Mouse (Mus musculus) left cerebral cortex, adult 2 months (tissue): ENCODE measurements at regions not wholly inside any gene's neighbourhood (a gene's known extent, or its start where the extent isn't known, plus 50 kb on each side); places are given as distances from the start of the nearest gene placed in this dataset.

Source experiments
- DNase-seq, 2 experiments: peaks; one replicate each; pipeline ENCODE4 v3.0.0; 2021 to 2022; ENCODE audit warnings: low spot score in 2 of 2, mixed read lengths in 1 of 2; ENCODE audit errors: extremely low spot score in 1 of 2
- H3K27ac ChIP-seq: fragments of 200-600 bp; 2 replicates; pipeline ENCODE4 v1.8.1; 2022
- H3K4me3 ChIP-seq: fragments of 200-600 bp; 2 replicates; pipeline ENCODE4 v1.8.1; 2022
- CTCF ChIP-seq: fragments of 200-600 bp; IDR thresholded peaks from 2 replicates; pipeline ENCODE4 v1.8.1; 2022; ENCODE audit warnings: antibody characterized with exemption, mild to moderate bottlenecking, moderate library complexity
- intact Hi-C: fragments of 180-260 bp; cut with DNase I; formaldehyde crosslinking; loops from one replicate; pipeline ENCODE4 v1.15.1; 2025

GRCm38 (mm10) chr15:63662183-63662582 lies 182.8 kb downstream of the Gsdmc2 start:
- no peak for TF ChIP-seq CTCF
- Histone ChIP-seq H3K4me3 (no peak overlapping the region), H3K27ac (no peak overlapping the region)
- intact Hi-C loops = no loop called here
- DNase-seq = no peak

- intact Hi-C loops = no loop called here
- no peak overlapping the region for H3K4me3 ChIP-seq
- TF ChIP-seq CTCF = no peak
- H3K27ac ChIP-seq = no peak overlapping the region
- DNase-seq = no peak
Observed at GRCm38 (mm10) chr15:63658031-63658521, 186.9 kb downstream of the Gsdmc2 start.

GRCm38 (mm10) chr15:63652216-63652961 lies 192.6 kb downstream of the Gsdmc2 start:
- peak; percentile 88 for TF ChIP-seq CTCF
- intact Hi-C loops = loop anchor here (1.0 kb wide), 1 partner anchor 1669 kb away; no protein-coding TSS in a partner anchor
- DNase-seq = peak; percentile 76 to 87
- Histone ChIP-seq H3K27ac (no peak overlapping the region), H3K4me3 (no peak overlapping the region)

GRCm38 (mm10) chr15:63651120-63651519 lies 193.9 kb downstream of the Gsdmc2 start:
- DNase-seq = no peak
- intact Hi-C loops = no loop called here
- TF ChIP-seq CTCF = no peak
- no peak overlapping the region for H3K27ac ChIP-seq
- no peak overlapping the region for H3K4me3 ChIP-seq

GRCm38 (mm10) chr15:63648142-63648989 lies 196.6 kb downstream of the Gsdmc2 start:
- intact Hi-C loops = no loop called here
- Histone ChIP-seq H3K4me3 (no peak overlapping the region), H3K27ac (no peak overlapping the region)
- no peak for DNase-seq
- no peak for TF ChIP-seq CTCF

- no peak for DNase-seq
- intact Hi-C loops = no loop called here
- no peak for TF ChIP-seq CTCF
Observed at GRCm38 (mm10) chr15:63624814-63625213, 220.2 kb downstream of the Gsdmc2 start.

GRCm38 (mm10) chr15:63624249-63624648 lies 220.7 kb downstream of the Gsdmc2 start:
- no peak overlapping the region for H3K4me3 ChIP-seq
- intact Hi-C loops = no loop called here
- DNase-seq = no peak

More at GRCm38 (mm10) chr15:63624814-63625213, 220.2 kb downstream of the Gsdmc2 start:
- H3K27ac ChIP-seq = no peak overlapping the region
- H3K4me3 ChIP-seq = no peak overlapping the region

GRCm38 (mm10) chr15:63616506-63617208 lies 228.3 kb downstream of the Gsdmc2 start:
- TF ChIP-seq CTCF = no peak
- intact Hi-C loops = no loop called here
- H3K27ac ChIP-seq = no peak overlapping the region
- no peak for DNase-seq
- no peak overlapping the region for H3K4me3 ChIP-seq

More at GRCm38 (mm10) chr15:63624249-63624648, 220.7 kb downstream of the Gsdmc2 start:
- no peak for TF ChIP-seq CTCF
- H3K27ac ChIP-seq = no peak overlapping the region

GRCm38 (mm10) chr15:63614191-63614590 lies 230.8 kb downstream of the Gsdmc2 start:
- TF ChIP-seq CTCF = no peak
- intact Hi-C loops = no loop called here

GRCm38 (mm10) chr15:63613120-63613519 lies 231.9 kb downstream of the Gsdmc2 start:
- Histone ChIP-seq H3K4me3 (no peak overlapping the region), H3K27ac (no peak overlapping the region)
- no peak for TF ChIP-seq CTCF
- intact Hi-C loops = no loop called here
- DNase-seq = no peak

More at GRCm38 (mm10) chr15:63614191-63614590, 230.8 kb downstream of the Gsdmc2 start:
- Histone ChIP-seq H3K27ac (no peak overlapping the region), H3K4me3 (no peak overlapping the region)
- DNase-seq = no peak

- H3K27ac ChIP-seq = no peak overlapping the region
- intact Hi-C loops = no loop called here
- no peak for DNase-seq
- TF ChIP-seq CTCF = no peak
- H3K4me3 ChIP-seq = no peak overlapping the region
Observed at GRCm38 (mm10) chr15:63611161-63611560, 233.8 kb downstream of the Gsdmc2 start.
